Mouse (Mus musculus) bone marrow macrophage, adult 2 months (primary cell): Measurements from ENCODE around the gene Fars2.

ENCODE experiments used
- CTCF ChIP-seq: IDR thresholded peaks from 2 replicates; pipeline ENCODE4 v1.5.1; 2012; ENCODE audit warnings: low read depth, mild to moderate bottlenecking, low read length, moderate library complexity
- POLR2A ChIP-seq: IDR thresholded peaks from 2 replicates; pipeline ENCODE4 v1.6.1; 2012; ENCODE audit warnings: mild to moderate bottlenecking, low read depth, low read length, borderline replicate concordance

GRCm38 (mm10) chr13:36726951-36727778 is 610.0 kb downstream of the Fars2 start:
- TF ChIP-seq CTCF (no peak), POLR2A (no peak)
